Mouse (Mus musculus) spleen, adult 2 months (tissue): ENCODE results near the gene Rgmb.

ENCODE experiments used
- CTCF ChIP-seq: fragments of 200-500 bp; IDR thresholded peaks from 2 replicates; pipeline ENCODE4 v1.5.1; 2011; ENCODE audit warnings: mild to moderate bottlenecking, inconsistent platforms; ENCODE audit not compliant: insufficient read depth, insufficient read length, insufficient replicate concordance; ENCODE audit errors: extremely low read depth
- POLR2A ChIP-seq: fragments of 200-500 bp; IDR thresholded peaks from 2 replicates; pipeline ENCODE4 v1.6.1; 2011; ENCODE audit warnings: low read depth, low read length, inconsistent platforms

DNA sequence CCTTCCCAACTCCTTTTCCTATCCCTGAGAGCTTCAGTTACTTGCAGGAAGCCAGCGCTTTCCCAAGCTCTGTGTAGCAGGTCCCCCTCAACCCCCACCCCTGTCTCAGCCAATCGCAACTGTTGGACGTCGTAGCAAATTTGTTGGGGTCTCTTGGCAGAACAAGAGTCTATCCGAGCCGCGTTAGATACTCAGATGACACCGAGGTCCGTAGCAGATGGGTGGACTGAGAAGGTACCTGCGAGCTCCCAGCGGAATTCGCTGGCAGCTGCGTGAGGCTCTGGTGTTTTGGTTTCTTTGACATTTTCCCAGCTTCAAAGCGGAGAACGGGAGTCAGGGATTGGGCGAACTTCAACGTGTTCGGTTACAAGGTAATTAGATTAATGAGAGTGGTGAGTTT is 3.9 kb downstream of the Rgmb start:
- no peak for TF ChIP-seq CTCF
- no peak for TF ChIP-seq POLR2A
